ENCODE assay signal across 8 mouse cellular contexts in genomic region chr9:120184499-120184898, GRCm38 (mm10). TPM values are rescaled to one million over a fixed set of nuclear protein-coding genes. Genes with fewer than 3 reads are reported as not detected.
DNase-seq lines count a peak whose midpoint lies in the region; ATAC-seq and TF ChIP-seq lines count a peak whose summit lies in the region.

No protein-coding gene starts in this region.

- H3K4me2 ChIP-seq in forebrain, embryonic 16.5 days (ENCODE audit: low read length), result peak overlapping the region; percentile 18; the same call in 1 of the 2 replicates
- H3K4me2 ChIP-seq in intestine, postnatal 0 days (replicated peaks; ENCODE audit: low read depth), result no peak overlapping the region

- 37% methylated on average over 13 of the region's 13 CpGs for WGBS in forebrain, embryonic 16.5 days
- 31% methylated on average over 13 of the region's 13 CpGs for WGBS in intestine, postnatal 0 days
- 29% methylated on average over 13 of the region's 13 CpGs for WGBS in lung, adult 2 months

- no peaks in the 10 kb centered on the region for H3K27me3 ChIP-seq in forebrain, embryonic 16.5 days (replicated peaks; ENCODE audit: control insufficient read depth, insufficient read depth, low read length)
- H3K27me3 ChIP-seq in intestine, postnatal 0 days (replicated peaks; ENCODE audit: control insufficient read depth, insufficient read depth, low read length), result no peaks in the 10 kb centered on the region

- H3K27ac ChIP-seq in forebrain, embryonic 16.5 days (ENCODE audit: low read length), result no peak overlapping the region
- H3K27ac ChIP-seq in intestine, postnatal 0 days (ENCODE audit: low read depth, low read length), result no peak overlapping the region

- peak; percentile 71 for TF ChIP-seq CTCF in brain, embryonic 14.5 days (IDR thresholded peaks at IDR 0.05; ENCODE audit: borderline replicate concordance, extremely low read depth, insufficient read depth, insufficient read length)
- peak; percentile 74 for TF ChIP-seq CTCF in intestine, postnatal 0 days (IDR thresholded peaks at IDR 0.05; ENCODE audit: low read depth)
- peak; percentile 42; the same call in 1 of the 2 replicates for TF ChIP-seq CTCF in lung, adult 2 months (IDR thresholded peaks at IDR 0.05; ENCODE audit: insufficient read depth, low read length)

- peak; percentile 39 for DNase-seq in ovary, postnatal 14 days (ENCODE audit: low spot score)
- no peak for DNase-seq in ovary, postnatal 10 days (ENCODE audit: low spot score)
- peak; percentile 77 for DNase-seq in brain, embryonic 14.5 days (ENCODE audit: low read depth)
- DNase-seq in lung, adult 2 months, result peak; percentile 13
- DNase-seq in right cerebral cortex, postnatal 14 days, result peak; percentile 78
- DNase-seq in thymus, adult 18-20 months, result no peak

- no peaks in the 10 kb centered on the region for H3K36me3 ChIP-seq in forebrain, embryonic 16.5 days (ENCODE audit: control insufficient read depth, insufficient read depth)
- H3K36me3 ChIP-seq in intestine, postnatal 0 days (ENCODE audit: control insufficient read depth, insufficient read depth), result no peaks in the 10 kb centered on the region

- ATAC-seq in forebrain, embryonic 16.5 days, result no peak
- ATAC-seq in intestine, postnatal 0 days, result no peak

- H3K4me1 ChIP-seq in forebrain, embryonic 16.5 days (replicated peaks; ENCODE audit: control insufficient read depth, insufficient read depth, low read length), result no peaks in the 10 kb centered on the region
- no peaks in the 10 kb centered on the region for H3K4me1 ChIP-seq in intestine, postnatal 0 days (replicated peaks; ENCODE audit: control insufficient read depth, insufficient read depth, low read length)
- no peaks in the 10 kb centered on the region for H3K4me1 ChIP-seq in lung, adult 2 months (ENCODE audit: control insufficient read depth, insufficient read depth, low read length)

- H3K9ac ChIP-seq in forebrain, embryonic 16.5 days (replicated peaks; ENCODE audit: low read depth, low read length), result no peak overlapping the region
- H3K9ac ChIP-seq in intestine, postnatal 0 days (ENCODE audit: low read depth, low read length), result no peak overlapping the region

- H3K4me3 ChIP-seq in forebrain, embryonic 16.5 days (replicated peaks; ENCODE audit: low read length), result no peak overlapping the region
- H3K4me3 ChIP-seq in intestine, postnatal 0 days (ENCODE audit: low read depth, low read length), result no peak overlapping the region
- H3K4me3 ChIP-seq in lung, adult 2 months (replicated peaks; ENCODE audit: extremely low read depth, low read depth, low read length), result no peak overlapping the region

- no peak for TF ChIP-seq POLR2A in brain, embryonic 14.5 days (IDR thresholded peaks at IDR 0.05; ENCODE audit: borderline replicate concordance, extremely low read depth, insufficient read depth, insufficient read length, poor library complexity, severe bottlenecking)
- no peak for TF ChIP-seq POLR2A in lung, adult 2 months (IDR thresholded peaks at IDR 0.05; ENCODE audit: borderline replicate concordance, extremely low read depth, low read depth, low read length)

- H3K9me3 ChIP-seq in forebrain, embryonic 16.5 days (ENCODE audit: control insufficient read depth, low read length), result no peaks in the 10 kb centered on the region
- H3K9me3 ChIP-seq in intestine, postnatal 0 days (ENCODE audit: control insufficient read depth), result no peaks in the 10 kb centered on the region

RNA-seq across cellular contexts. Expression of gene Mobp, which starts 35.0 kb away (rescaled TPM):
- 0.08 and 0.35 TPM in 2 replicates for polyA plus RNA-seq in brain, embryonic 14.5 days (2012; rRNA removed)
- polyA plus RNA-seq in forebrain, embryonic 16.5 days (2015; fragmentation: Nextera tagmentation; extraction: Ambion mirVana), result 0.13 TPM in 1 of 2 replicates, not detected in the other
- polyA plus RNA-seq in intestine, postnatal 0 days (2015; fragmentation: Nextera tagmentation; extraction: Ambion mirVana), result 0.05 TPM in 1 of 2 replicates, not detected in the other
- polyA plus RNA-seq in lung, adult 2 months (2012; rRNA removed), result not detected in 2 replicates

RNA-seq across cellular contexts. Expression of gene Rpsa, which starts 57.0 kb away (rescaled TPM):
- 1,952 and 2,264 TPM in 2 replicates for polyA plus RNA-seq in brain, embryonic 14.5 days (2012; rRNA removed)
- 953 and 1,017 TPM in 2 replicates for polyA plus RNA-seq in forebrain, embryonic 16.5 days (2015; fragmentation: Nextera tagmentation; extraction: Ambion mirVana)
- 654 and 675 TPM in 2 replicates for polyA plus RNA-seq in intestine, postnatal 0 days (2015; fragmentation: Nextera tagmentation; extraction: Ambion mirVana)
- polyA plus RNA-seq in lung, adult 2 months (2012; rRNA removed), result 1,383 and 1,388 TPM in 2 replicates

Comparison
In these comparisons a context has a peak if more than half of its experiments do, and no peak if none do; other contexts are left out.
1. DNase-seq: peak in ovary, postnatal 14 days (single experiment), brain, embryonic 14.5 days (single experiment), lung, adult 2 months (single experiment) and right cerebral cortex, postnatal 14 days (single experiment); none in ovary, postnatal 10 days (single experiment) and thymus, adult 18-20 months (0 of 2).
2. Peak in every context shown above with its lines, with median percentiles within 50 percentile points of each other: CTCF ChIP-seq.